Mouse (Mus musculus) hindbrain, embryonic 15.5 days (tissue): ENCODE measurements at regions not wholly inside any gene's neighbourhood (a gene's known extent, or its start where the extent isn't known, plus 50 kb on each side); places are given as distances from the start of the nearest gene placed in this dataset.
A peak's percentile ranks its signal among the peaks of the same experiment; 100 is the strongest.

Source experiments
- ATAC-seq: fragments of 200-750 bp; cut with Nextera tagmentation; 2 replicates; pipeline ENCODE4 v1.8.0; 2017; ENCODE audit warnings: low read depth, moderate number of reproducible peaks, moderate TSS enrichment; ENCODE audit not compliant: low FRiP score
- H3K27ac ChIP-seq: fragments of 300-500 bp; sonication (generic); replicated peaks from 2 replicates; pipeline ENCODE4 v1.5.1; 2015; ENCODE audit warnings: mild to moderate bottlenecking, inconsistent platforms
- H3K27me3 ChIP-seq: fragments of 300-500 bp; sonication (generic); 2 replicates; pipeline ENCODE4 v1.6.1; 2015; ENCODE audit warnings: control low read depth, inconsistent platforms
- H3K36me3 ChIP-seq: fragments of 300-500 bp; sonication (generic); 2 replicates; pipeline ENCODE4 v1.6.1; 2015; ENCODE audit warnings: control low read depth, inconsistent platforms
- H3K4me1 ChIP-seq: fragments of 300-500 bp; sonication (generic); replicated peaks from 2 replicates; pipeline ENCODE4 v1.6.1; 2015; ENCODE audit warnings: control low read depth, inconsistent platforms
- H3K4me2 ChIP-seq: fragments of 300-500 bp; sonication (generic); 2 replicates; pipeline ENCODE4 v1.6.1; 2015; ENCODE audit warnings: moderate library complexity, mild to moderate bottlenecking, inconsistent platforms
- H3K4me3 ChIP-seq: fragments of 300-500 bp; sonication (generic); 2 replicates; pipeline ENCODE4 v1.5.1; 2015; ENCODE audit warnings: mild to moderate bottlenecking, inconsistent platforms
- H3K9ac ChIP-seq: fragments of 300-500 bp; sonication (generic); 2 replicates; pipeline ENCODE4 v1.6.1; 2015; ENCODE audit warnings: inconsistent platforms
- H3K9me3 ChIP-seq: fragments of 300-500 bp; sonication (generic); 2 replicates; pipeline ENCODE4 v1.6.1; 2016; ENCODE audit warnings: control low read depth, inconsistent platforms
- WGBS: fragments of 180-500 bp; shearing (Covaris S2); methylation state at CpG from one replicate; pipeline ENCODE4 v1.1.7; 2015; 5-methylcytosine and 5-hydroxymethylcytosine counted together

DNA sequence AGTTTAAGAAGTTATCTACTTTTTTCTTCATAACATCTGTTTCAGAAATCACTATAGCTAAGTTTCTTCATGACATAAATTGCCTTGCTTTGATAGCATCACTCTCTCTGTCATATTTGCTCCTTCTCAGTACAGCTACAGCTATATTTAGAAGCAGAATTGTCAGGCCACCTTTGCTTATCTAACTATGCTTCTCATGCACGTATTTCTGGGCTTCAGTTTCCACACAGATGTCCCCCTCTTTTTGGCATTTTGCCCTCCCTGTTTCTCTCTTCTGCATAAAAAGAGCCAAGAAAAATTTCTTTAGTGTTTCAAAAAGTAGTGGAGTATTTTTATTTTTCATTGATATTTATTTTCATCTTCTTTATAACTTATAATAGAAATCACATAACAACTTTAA, 560.9 kb upstream of the Sema6d start:
- 51% methylated on average over 1 of the region's 1 CpGs for WGBS
- Histone ChIP-seq H3K9ac (no peak overlapping the region), H3K4me3 (no peak overlapping the region), H3K9me3 (no peaks in the 10 kb centered on the region), H3K4me1 (peaks cover 12% of the 10 kb centered on the region), H3K27me3 (no peaks in the 10 kb centered on the region), H3K4me2 (no peak overlapping the region), H3K27ac (no peak overlapping the region), H3K36me3 (no peaks in the 10 kb centered on the region)
- ATAC-seq = no peak

DNA sequence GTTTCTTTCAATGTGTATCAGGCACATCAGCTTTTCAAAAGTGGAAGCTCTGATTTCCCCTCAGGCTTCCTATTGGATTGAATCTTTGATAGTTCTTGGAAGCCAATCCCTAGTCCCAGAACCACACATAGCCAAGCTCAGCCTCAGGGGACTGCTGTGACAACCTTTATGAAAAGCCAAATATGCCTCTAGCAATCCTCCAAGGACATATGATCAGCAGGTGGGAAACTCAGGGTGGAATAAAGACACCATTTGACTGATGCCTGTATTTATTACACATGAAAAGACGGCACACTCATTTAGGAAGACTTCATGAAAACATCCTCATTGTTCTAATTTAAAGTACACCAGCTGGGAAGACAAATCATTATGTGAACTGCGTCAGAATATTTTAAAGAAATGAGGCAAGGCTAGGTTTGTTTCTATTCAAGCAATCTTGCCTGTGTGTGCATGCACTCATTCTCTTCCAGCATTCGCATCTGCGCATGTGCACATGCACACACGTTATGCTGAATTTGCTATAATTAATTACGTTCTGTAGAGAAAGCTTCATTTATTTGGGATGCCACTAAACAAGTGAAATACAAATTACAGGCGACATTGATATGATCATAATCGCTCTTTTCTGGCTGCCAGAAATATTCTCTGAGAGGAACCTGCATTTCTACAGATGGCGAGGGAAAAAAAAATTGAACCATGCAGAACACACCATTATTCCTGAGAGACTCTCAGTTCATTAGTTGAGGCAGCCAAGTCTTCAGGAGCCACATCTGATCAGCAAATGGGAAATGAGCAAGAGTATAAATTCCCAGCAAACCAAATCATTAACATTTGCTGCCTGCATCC, 556.6 kb upstream of the Sema6d start:
- H3K27me3 ChIP-seq = no peaks in the 10 kb centered on the region
- no peaks in the 10 kb centered on the region for H3K36me3 ChIP-seq
- H3K9ac ChIP-seq = peak overlapping the region; percentile 2; the same call in 1 of the 2 replicates
- H3K27ac ChIP-seq = peak overlapping the region; percentile 79
- WGBS = 41% methylated on average over 9 of the region's 9 CpGs
- no peaks in the 10 kb centered on the region for H3K9me3 ChIP-seq
- H3K4me2 ChIP-seq = peak overlapping the region; percentile 45
- peak; percentile 90 for ATAC-seq
- H3K4me3 ChIP-seq = peak overlapping the region; percentile 17
- peaks cover 13% of the 10 kb centered on the region for H3K4me1 ChIP-seq

DNA sequence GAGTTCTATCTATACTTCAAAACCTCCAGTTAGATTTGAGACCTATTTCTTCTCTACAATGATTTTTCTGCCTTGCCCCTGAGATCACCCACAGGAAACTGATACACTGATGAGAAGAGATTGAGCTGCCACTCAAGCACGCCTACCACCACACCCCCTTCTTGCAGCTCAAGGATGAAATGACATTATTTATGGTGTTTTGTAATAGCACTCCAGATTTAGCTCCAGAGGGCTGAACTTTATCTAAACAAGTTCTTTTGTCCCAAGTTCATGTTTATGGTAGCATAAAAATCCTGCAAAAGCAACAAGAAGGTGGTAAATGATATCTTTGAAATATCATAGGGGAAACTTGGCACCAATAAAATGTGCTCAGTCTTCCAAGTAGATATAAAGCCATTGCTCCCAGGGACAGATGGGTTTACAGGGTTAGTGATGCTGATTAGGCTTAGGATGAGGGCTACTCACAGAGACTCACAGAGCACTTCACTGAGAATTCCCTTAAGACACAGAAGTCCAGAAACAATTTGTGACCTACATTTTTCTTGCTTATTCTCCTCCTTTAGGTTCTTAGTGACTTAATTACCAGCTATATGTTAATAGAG, 538.4 kb upstream of the Sema6d start:
- H3K9me3 ChIP-seq = no peaks in the 10 kb centered on the region
- no peak overlapping the region for H3K27ac ChIP-seq
- H3K4me2 ChIP-seq = no peak overlapping the region
- no peak overlapping the region for H3K9ac ChIP-seq
- no peak overlapping the region for H3K4me3 ChIP-seq
- no peaks in the 10 kb centered on the region for H3K4me1 ChIP-seq
- ATAC-seq = no peak
- 63% methylated on average over 1 of the region's 1 CpGs for WGBS
- no peaks in the 10 kb centered on the region for H3K36me3 ChIP-seq
- H3K27me3 ChIP-seq = no peaks in the 10 kb centered on the region

DNA sequence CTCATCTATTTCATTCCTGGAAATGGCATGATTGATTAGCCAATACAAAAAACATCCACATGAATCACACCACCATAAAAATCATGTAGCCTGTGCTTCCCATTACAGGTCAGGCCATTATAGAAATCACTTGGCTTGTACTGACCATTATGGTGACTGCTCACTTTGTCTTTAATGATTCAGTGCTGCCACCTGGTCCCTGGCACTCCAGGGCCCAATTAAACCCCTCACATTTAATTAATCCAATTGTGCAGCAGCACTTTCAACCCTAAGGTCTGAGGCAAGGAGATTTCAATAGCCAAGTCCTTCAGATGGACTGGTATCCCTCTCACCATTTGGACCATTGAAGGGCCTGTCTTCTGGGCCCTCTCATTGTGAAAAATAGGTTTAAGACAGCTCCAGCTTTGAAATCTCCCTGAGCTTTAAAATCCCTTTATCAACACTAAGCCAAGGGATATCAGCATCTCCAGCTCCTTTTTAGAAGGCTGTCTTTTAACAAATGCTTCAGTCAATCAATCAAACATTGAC, 531.6 kb upstream of the Sema6d start:
- Histone ChIP-seq H3K9ac (no peak overlapping the region), H3K27me3 (no peaks in the 10 kb centered on the region), H3K4me3 (no peak overlapping the region), H3K4me2 (no peak overlapping the region), H3K36me3 (no peaks in the 10 kb centered on the region), H3K9me3 (no peaks in the 10 kb centered on the region), H3K4me1 (no peaks in the 10 kb centered on the region), H3K27ac (no peak overlapping the region)
- ATAC-seq = no peak
